Mouse (Mus musculus): ENCODE results near the gene Neurl4. TPM values are rescaled to one million over a fixed set of nuclear protein-coding genes. Genes with fewer than 3 reads are reported as not detected.
"Not testable (repeated sequence)": the region's sequence is repeated elsewhere in the genome, so short reads cannot be mapped to it uniquely, and the experiment has no call there.

The Neurl4 gene
- polyA plus RNA-seq (2014; fragmentation: Nextera tagmentation; extraction: Ambion mirVana), result 16.7 and 23.8 TPM in 2 replicates

DNA sequence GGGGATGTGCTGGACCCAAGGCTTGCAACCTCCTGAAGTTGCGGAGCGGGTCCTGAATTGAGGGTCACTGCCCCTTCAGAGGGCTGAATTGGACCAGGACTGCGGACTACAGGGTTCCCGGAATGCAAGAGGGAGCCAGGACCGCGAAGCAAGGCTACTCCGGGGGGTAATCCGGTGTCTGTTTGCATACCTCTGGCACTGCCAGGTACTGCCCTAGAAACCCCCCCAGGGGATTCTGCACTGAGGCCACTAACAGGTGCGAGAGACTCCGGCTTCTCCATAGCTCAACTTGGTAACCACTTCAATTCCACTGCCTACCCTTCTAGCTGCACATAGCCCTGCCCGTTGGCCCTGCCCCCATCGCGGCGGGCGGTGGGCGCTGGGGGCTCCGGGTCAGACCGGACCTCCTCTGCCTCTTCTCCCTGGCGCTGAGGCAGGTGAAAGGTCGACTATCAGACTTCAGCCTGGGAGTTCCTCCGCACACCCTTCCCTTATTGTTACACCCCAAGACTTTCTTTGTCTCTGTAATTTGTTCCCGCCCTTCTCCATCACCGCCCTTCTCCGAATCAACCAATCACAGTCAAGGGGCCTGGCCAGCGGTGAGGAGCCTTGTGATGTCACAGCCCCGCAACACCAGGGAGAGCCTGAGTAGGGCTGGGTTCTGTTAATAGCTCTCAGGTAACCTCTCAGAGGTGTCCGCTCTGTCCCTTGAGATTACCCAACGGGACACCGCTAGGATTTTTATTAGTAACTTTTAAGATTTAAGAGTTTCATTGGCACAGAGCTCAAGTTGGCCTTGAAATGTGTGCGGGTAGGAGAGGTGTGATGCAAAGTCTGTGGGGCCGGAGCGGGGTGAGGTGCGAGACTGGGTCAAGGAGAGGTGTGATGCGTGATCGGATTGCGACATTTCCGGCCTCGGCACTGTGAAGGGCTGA lies at the start of gene Neurl4, which contains the start of gene 2810408A11Rik:
Neurl4 (plus strand) TSS at position 602 of the 935 bp plus-strand sequence.
2810408A11Rik (minus strand) TSS at position 517 of the 935 bp plus-strand sequence.
- H3K36me3 ChIP-seq (ENCODE audit: control insufficient read depth, insufficient read depth, low read length), result peaks cover 23% of the 10 kb centered on the region
- no peaks in the 10 kb centered on the region for H3K27me3 ChIP-seq (replicated peaks; ENCODE audit: control insufficient read depth, insufficient read depth, low read length)
- H3K4me3 ChIP-seq (ENCODE audit: low read depth, low read length), result peak within 1 kb of the TSS; percentile 87
- H3K4me2 ChIP-seq (ENCODE audit: low read length), result peak within 1 kb of the TSS; percentile 87
- H3K4me1 ChIP-seq (ENCODE audit: control insufficient read depth, insufficient read depth, low read length), result peaks cover 18% of the 10 kb centered on the region
- peak within 1 kb of the TSS; percentile 92 for H3K27ac ChIP-seq (ENCODE audit: low read depth, low read length)
- under 1% methylated on average over 38 of the region's 38 CpGs for WGBS
- peak within 1 kb of the TSS; percentile 91 for H3K9ac ChIP-seq (ENCODE audit: low read length)
- peak; percentile 98 for DNase-seq (ENCODE audit: low spot score)
- no peaks in the 10 kb centered on the region for H3K9me3 ChIP-seq (replicated peaks; ENCODE audit: control insufficient read depth, low read length)
- ATAC-seq, result peak; percentile 95

DNA sequence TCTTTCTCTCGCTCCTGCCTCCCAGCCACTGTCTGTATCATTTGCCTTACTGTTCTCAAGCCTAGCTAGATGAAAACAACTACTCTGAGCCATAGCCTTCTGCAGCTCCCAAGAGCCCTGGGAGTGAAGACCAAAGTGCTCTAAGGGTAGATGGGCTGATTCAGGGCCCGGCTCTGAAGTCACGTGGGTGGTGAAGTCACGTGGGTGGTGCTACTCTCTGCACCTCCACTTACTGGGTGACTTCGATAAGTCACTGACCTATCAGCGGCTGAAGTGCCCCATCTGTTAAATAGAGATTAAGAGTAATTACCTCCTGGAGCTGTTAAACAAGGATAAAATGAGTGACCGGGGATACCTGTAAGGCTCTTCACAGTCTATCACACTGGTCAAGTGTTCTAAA lies 46.9 kb upstream of the Neurl4 start:
- WGBS, result 80% methylated on average over 7 of the region's 7 CpGs
- Histone ChIP-seq H3K4me3 (ENCODE audit: low read depth, low read length) (no peak overlapping the region), H3K27me3 (replicated peaks; ENCODE audit: control insufficient read depth, insufficient read depth, low read length) (peaks cover 9% of the 10 kb centered on the region; the same call in 1 of the 2 replicates), H3K9ac (ENCODE audit: low read length) (no peak overlapping the region), H3K4me2 (ENCODE audit: low read length) (no peak overlapping the region), H3K27ac (ENCODE audit: low read depth, low read length) (no peak overlapping the region), H3K36me3 (ENCODE audit: control insufficient read depth, insufficient read depth, low read length) (peaks cover 39% of the 10 kb centered on the region), H3K4me1 (ENCODE audit: control insufficient read depth, insufficient read depth, low read length) (no peaks in the 10 kb centered on the region; the same call in 1 of the 2 replicates), H3K9me3 (replicated peaks; ENCODE audit: control insufficient read depth, low read length) (no peaks in the 10 kb centered on the region)
- ATAC-seq, result no peak
- no peak for DNase-seq (ENCODE audit: low spot score)

DNA sequence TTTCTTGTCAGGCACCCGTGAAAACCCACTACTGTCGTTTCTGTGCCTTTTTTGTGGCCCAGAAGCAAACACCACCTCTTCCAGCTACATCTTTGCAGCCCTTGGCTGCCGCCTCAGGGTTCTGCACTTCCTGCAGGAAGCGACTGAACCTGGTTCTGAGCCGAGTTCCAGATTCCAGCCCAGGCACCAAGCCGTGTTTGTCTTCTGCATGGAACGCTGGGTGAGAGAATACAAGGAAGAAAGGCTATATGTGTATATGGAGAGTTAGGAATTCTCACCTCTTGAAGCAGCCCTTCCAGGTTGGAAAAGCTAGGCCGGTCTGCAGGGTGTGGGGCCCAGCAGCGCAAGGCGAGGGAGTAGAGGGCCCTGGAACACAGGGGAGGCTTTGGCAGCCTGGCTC lies 46.2 kb upstream of the Neurl4 start:
- 90% methylated on average over 10 of the region's 10 CpGs for WGBS
- H3K36me3 ChIP-seq (ENCODE audit: control insufficient read depth, insufficient read depth, low read length), result peaks cover 32% of the 10 kb centered on the region
- peaks cover 9% of the 10 kb centered on the region; the same call in 1 of the 2 replicates for H3K27me3 ChIP-seq (replicated peaks; ENCODE audit: control insufficient read depth, insufficient read depth, low read length)
- no peak overlapping the region for H3K27ac ChIP-seq (ENCODE audit: low read depth, low read length)
- H3K4me2 ChIP-seq (ENCODE audit: low read length), result no peak overlapping the region
- no peaks in the 10 kb centered on the region; the same call in 1 of the 2 replicates for H3K4me1 ChIP-seq (ENCODE audit: control insufficient read depth, insufficient read depth, low read length)
- DNase-seq (ENCODE audit: low spot score) (no peak), ATAC-seq (no peak)
- no peak overlapping the region for H3K4me3 ChIP-seq (ENCODE audit: low read depth, low read length)
- H3K9me3 ChIP-seq (replicated peaks; ENCODE audit: control insufficient read depth, low read length), result no peaks in the 10 kb centered on the region
- H3K9ac ChIP-seq (ENCODE audit: low read length), result no peak overlapping the region

DNA sequence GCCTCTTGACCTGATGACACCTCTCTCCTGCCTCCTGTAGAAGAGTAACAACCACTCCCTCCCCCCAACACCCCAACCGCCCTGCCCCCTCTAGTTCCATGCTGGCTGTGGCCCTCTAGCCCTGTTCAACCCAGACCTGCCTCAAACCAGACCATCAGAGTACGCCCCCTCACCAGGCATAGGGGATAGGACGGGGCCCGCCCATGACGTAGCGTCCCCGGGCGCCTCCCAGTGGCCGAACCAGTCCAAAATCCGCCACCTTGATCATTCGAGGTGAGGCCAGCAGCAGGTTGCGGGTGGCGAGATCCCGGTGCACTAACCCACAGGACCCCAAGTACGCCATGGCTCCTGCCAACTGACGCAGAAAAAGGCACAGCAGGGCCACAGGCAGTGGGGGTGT lies 45.5 kb upstream of the Neurl4 start:
- DNase-seq (ENCODE audit: low spot score), result peak; percentile 39

DNA sequence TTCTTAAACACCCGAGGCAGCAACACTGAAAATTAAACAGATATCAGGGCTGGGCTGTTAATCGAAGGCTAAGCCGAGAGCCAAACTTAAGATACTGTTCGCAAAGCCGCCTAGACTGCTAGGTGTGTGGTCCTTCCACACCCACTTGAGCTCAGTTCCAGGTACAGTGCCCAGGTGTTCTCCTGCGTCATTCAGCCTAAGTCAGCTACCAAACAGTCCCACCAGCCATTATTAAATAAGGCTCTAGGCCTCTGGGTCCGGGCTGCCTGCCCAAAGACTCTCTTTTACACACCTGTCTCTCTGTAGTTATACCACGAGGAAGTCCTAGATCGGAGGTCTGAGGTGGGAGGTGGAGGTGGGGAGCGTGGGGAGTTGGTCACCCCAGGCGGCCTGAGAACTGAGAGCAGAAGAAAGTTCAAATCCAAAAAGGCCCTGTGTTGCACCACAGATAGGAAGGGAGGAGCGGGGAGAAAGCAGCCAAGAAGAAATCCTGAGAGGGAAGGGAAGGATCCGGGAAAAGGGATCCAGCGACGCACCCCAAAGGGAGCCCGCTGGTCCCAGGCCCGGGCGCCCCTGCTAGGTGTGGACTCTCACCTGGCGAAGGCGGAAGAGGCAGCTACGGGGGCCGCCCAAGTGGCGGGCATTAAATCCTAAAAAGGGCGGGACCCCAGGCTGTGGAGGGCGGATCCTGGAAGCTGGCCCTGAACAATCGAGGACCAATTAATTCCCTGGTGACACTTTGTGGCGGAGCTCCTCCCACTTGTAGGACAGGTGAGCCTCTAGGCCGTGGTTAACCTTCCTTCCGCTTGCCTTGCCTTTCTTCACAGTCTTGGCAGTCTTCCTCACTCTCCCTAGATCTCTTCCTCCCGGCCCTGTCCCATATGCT lies 42.5 kb upstream of the Neurl4 start, which contains the start of gene Tnk1:
Tnk1 (minus strand) TSS at position 618 of the 886 bp plus-strand sequence.
- Histone ChIP-seq H3K9me3 (replicated peaks; ENCODE audit: control insufficient read depth, low read length) (no peaks in the 10 kb centered on the region), H3K27me3 (replicated peaks; ENCODE audit: control insufficient read depth, insufficient read depth, low read length) (peaks cover 9% of the 10 kb centered on the region; the same call in 1 of the 2 replicates), H3K4me3 (ENCODE audit: low read depth, low read length) (no peak within 1 kb of the TSS), H3K27ac (ENCODE audit: low read depth, low read length) (no peak within 1 kb of the TSS), H3K4me1 (ENCODE audit: control insufficient read depth, insufficient read depth, low read length) (no peaks in the 10 kb centered on the region; the same call in 1 of the 2 replicates), H3K4me2 (ENCODE audit: low read length) (no peak within 1 kb of the TSS), H3K9ac (ENCODE audit: low read length) (no peak within 1 kb of the TSS), H3K36me3 (ENCODE audit: control insufficient read depth, insufficient read depth, low read length) (no peaks in the 10 kb centered on the region)
- WGBS, result 21% methylated on average over 29 of the region's 30 CpGs
- DNase-seq (ENCODE audit: low spot score) (no peak), ATAC-seq (no peak)

More for the DNA sequence above, 45.5 kb upstream of the Neurl4 start:
- Histone ChIP-seq H3K9ac (ENCODE audit: low read length) (no peak overlapping the region), H3K4me2 (ENCODE audit: low read length) (no peak overlapping the region), H3K4me3 (ENCODE audit: low read depth, low read length) (no peak overlapping the region), H3K27ac (ENCODE audit: low read depth, low read length) (no peak overlapping the region), H3K4me1 (ENCODE audit: control insufficient read depth, insufficient read depth, low read length) (no peaks in the 10 kb centered on the region; the same call in 1 of the 2 replicates), H3K27me3 (replicated peaks; ENCODE audit: control insufficient read depth, insufficient read depth, low read length) (peaks cover 9% of the 10 kb centered on the region; the same call in 1 of the 2 replicates), H3K36me3 (ENCODE audit: control insufficient read depth, insufficient read depth, low read length) (peaks cover 26% of the 10 kb centered on the region), H3K9me3 (replicated peaks; ENCODE audit: control insufficient read depth, low read length) (no peaks in the 10 kb centered on the region)
- WGBS, result 23% methylated on average over 16 of the region's 16 CpGs
- peak; percentile 57 for ATAC-seq

DNA sequence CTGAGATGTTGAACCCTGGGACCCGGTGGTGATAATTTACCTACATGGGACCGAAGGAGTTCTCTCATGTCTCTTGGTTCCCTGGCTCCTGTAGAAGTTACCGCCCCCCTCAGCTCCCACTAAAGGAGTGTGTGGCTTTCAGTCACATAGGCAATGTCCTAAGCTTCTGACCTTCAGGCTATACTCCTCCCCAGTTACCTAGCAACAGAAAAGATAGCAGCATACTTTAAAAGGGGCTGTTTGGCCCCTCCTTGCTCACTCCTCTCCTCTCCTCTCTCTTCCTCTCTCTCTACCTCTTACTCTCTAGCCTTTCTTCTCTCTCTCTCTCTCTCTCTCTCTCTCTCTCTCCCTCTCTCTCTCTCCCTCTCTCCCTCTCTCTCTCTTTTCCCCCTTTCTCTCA lies 37.1 kb upstream of the Neurl4 start:
- not testable (repeated sequence) for H3K27me3 ChIP-seq (replicated peaks; ENCODE audit: control insufficient read depth, insufficient read depth, low read length); ATAC-seq; H3K4me1 ChIP-seq (ENCODE audit: control insufficient read depth, insufficient read depth, low read length); H3K9me3 ChIP-seq (replicated peaks; ENCODE audit: control insufficient read depth, low read length); H3K36me3 ChIP-seq (ENCODE audit: control insufficient read depth, insufficient read depth, low read length); H3K9ac ChIP-seq (ENCODE audit: low read length); H3K4me3 ChIP-seq (ENCODE audit: low read depth, low read length); DNase-seq (ENCODE audit: low spot score); H3K4me2 ChIP-seq (ENCODE audit: low read length); H3K27ac ChIP-seq (ENCODE audit: low read depth, low read length)
- WGBS, result 87% methylated on average over 3 of the region's 3 CpGs

DNA sequence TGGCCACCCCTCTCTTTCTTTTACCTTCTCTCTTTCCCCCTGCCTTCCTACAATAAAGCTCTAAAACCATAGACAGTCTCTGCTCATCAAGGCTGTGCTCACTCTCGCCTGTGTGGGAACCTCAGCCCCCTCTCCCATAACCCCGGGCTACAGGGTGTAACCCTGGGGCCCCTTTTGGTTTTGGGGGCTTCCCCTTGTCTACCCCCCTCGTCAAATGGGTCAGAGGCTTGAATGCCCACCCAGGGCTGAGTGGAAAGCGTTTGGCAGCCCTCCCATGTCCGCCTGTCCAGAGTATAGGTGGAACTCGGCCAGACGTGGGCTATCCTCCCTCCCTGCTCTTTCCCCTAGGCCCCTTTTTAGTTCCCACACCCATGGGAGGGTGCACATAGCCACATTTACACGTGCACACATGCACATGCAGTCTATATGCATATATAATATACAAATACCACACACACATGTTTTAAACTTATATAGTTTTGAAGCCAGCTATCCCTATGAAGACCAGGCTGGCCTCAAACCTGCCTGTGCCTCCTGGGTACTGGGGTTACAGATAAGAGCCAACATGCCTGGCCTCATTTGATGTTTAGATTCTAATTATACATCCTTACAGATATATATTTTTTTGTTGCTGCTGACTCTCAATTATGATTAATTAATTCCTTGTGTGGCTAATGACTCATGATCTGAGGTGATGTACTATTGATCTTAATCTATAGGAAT lies 36.6 kb upstream of the Neurl4 start:
- H3K27ac ChIP-seq (ENCODE audit: low read depth, low read length), result no peak overlapping the region
- no peaks in the 10 kb centered on the region for H3K9me3 ChIP-seq (replicated peaks; ENCODE audit: control insufficient read depth, low read length)
- DNase-seq (ENCODE audit: low spot score) (no peak), ATAC-seq (no peak)
- no peak overlapping the region for H3K9ac ChIP-seq (ENCODE audit: low read length)
- no peak overlapping the region for H3K4me3 ChIP-seq (ENCODE audit: low read depth, low read length)
- no peaks in the 10 kb centered on the region for H3K27me3 ChIP-seq (replicated peaks; ENCODE audit: control insufficient read depth, insufficient read depth, low read length)
- 47% methylated on average over 8 of the region's 8 CpGs for WGBS
- H3K36me3 ChIP-seq (ENCODE audit: control insufficient read depth, insufficient read depth, low read length), result no peaks in the 10 kb centered on the region
- H3K4me2 ChIP-seq (ENCODE audit: low read length), result no peak overlapping the region
- H3K4me1 ChIP-seq (ENCODE audit: control insufficient read depth, insufficient read depth, low read length), result no peaks in the 10 kb centered on the region

DNA sequence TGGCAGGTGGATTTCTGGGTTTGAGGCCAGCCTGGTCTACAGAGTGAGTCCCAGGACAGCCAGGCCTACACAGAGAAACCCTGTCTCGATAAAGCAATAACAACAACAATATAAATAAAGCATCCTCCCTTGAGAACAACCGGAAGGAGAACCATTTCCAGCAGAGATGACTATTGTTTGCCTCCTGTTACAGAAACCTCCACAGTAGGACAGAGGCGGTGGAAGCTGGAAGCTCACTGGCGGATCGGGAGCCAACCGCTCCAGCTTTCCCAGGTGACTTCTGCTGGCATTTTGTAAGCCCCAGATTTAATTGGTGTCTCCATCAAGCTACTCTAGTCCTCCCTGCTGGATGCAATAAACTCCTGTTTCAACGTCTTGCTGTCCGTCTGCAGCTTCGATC lies 35.3 kb upstream of the Neurl4 start:
- Histone ChIP-seq H3K4me1 (ENCODE audit: control insufficient read depth, insufficient read depth, low read length) (no peaks in the 10 kb centered on the region), H3K4me3 (ENCODE audit: low read depth, low read length) (no peak overlapping the region), H3K9me3 (replicated peaks; ENCODE audit: control insufficient read depth, low read length) (no peaks in the 10 kb centered on the region), H3K4me2 (ENCODE audit: low read length) (no peak overlapping the region), H3K27ac (ENCODE audit: low read depth, low read length) (no peak overlapping the region), H3K9ac (ENCODE audit: low read length) (no peak overlapping the region), H3K27me3 (replicated peaks; ENCODE audit: control insufficient read depth, insufficient read depth, low read length) (no peaks in the 10 kb centered on the region), H3K36me3 (ENCODE audit: control insufficient read depth, insufficient read depth, low read length) (no peaks in the 10 kb centered on the region)
- no peak for ATAC-seq
- DNase-seq (ENCODE audit: low spot score), result no peak
- 86% methylated on average over 9 of the region's 9 CpGs for WGBS
